In the genomic region with DNA sequence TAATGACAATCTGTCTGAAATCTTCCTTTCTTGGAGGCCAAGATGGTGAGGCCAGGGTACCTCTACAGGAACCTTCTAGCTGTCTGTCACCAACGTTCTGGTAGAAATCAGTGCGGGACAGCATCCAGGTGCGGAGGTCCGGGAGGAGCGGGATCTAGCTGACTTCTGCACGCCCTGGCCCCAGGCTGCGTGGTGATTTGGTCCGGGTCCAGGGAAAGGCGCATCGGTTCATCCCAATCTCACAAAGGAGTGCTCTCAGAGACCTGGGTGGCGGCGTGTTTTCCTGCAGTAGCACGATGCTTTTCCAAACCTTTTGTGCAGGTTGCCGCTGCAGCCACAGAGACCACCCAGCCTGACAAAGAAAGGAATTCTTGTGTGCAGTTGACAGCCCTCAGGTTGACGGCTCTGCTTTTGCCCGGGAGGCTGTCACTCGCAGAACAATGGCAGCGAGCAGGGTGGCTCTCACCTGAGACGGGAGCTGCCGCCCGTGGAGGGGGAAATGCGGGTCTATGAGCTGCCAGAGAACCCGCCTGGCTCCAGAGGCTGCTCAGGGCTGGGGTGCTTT, we compare ENCODE assay signal across 8 mouse cellular contexts. TPM values are rescaled to one million over a fixed set of nuclear protein-coding genes. Genes with fewer than 3 reads are reported as not detected.
DNase-seq lines count a peak whose midpoint lies in the region; ATAC-seq and TF ChIP-seq lines count a peak whose summit lies in the region.

No protein-coding gene starts in this region.

- peak overlapping the region; percentile 69 for H3K9ac ChIP-seq in heart, embryonic 13.5 days
- no peak overlapping the region for H3K9ac ChIP-seq in embryonic facial prominence, embryonic 15.5 days
- 0 out of 2 replicates have a peak overlapping the region, but pooled peaks have one; percentile 23 for H3K9ac ChIP-seq in stomach, postnatal 0 days (ENCODE audit: low read length)

- no peak for DNase-seq in heart, adult 11 months
- peak; percentile 16 for DNase-seq in R1 (ENCODE audit: low read depth, low spot score)
- DNase-seq in kidney, postnatal 14 days, result peak; percentile 15
- no peak for DNase-seq in stomach, postnatal 0 days (ENCODE audit: low spot score)
- no peak for DNase-seq in spleen, adult 18-20 months
- no peak for DNase-seq in lung, postnatal 36 days

- peaks cover 67% of the 10 kb centered on the region for H3K27me3 ChIP-seq in heart, embryonic 13.5 days (replicated peaks)
- peaks cover 40% of the 10 kb centered on the region for H3K27me3 ChIP-seq in embryonic facial prominence, embryonic 15.5 days
- H3K27me3 ChIP-seq in stomach, postnatal 0 days (ENCODE audit: control insufficient read depth, insufficient read depth, low read length), result no peaks in the 10 kb centered on the region

- ATAC-seq in heart, embryonic 13.5 days (ENCODE audit: extremely low read depth, insufficient number of reproducible peaks, low FRiP score, low TSS enrichment), result no peak
- no peak for ATAC-seq in embryonic facial prominence, embryonic 15.5 days (ENCODE audit: insufficient number of reproducible peaks, low FRiP score, low TSS enrichment, low read depth)
- 0 out of 2 replicates have a peak, but pooled peaks have one; percentile 35 for ATAC-seq in stomach, postnatal 0 days (ENCODE audit: low FRiP score, low TSS enrichment)

- H3K4me2 ChIP-seq in heart, embryonic 13.5 days, result peak overlapping the region; percentile 68
- peak overlapping the region; percentile 45 for H3K4me2 ChIP-seq in embryonic facial prominence, embryonic 15.5 days (replicated peaks)
- peak overlapping the region; percentile 6; the same call in 1 of the 2 replicates for H3K4me2 ChIP-seq in stomach, postnatal 0 days (replicated peaks; ENCODE audit: low read depth)

- peaks cover 4% of the 10 kb centered on the region; the same call in 1 of the 2 replicates for H3K9me3 ChIP-seq in heart, embryonic 13.5 days
- H3K9me3 ChIP-seq in embryonic facial prominence, embryonic 15.5 days (replicated peaks), result no peaks in the 10 kb centered on the region
- H3K9me3 ChIP-seq in stomach, postnatal 0 days (ENCODE audit: control insufficient read depth, low read length), result no peaks in the 10 kb centered on the region

- H3K4me1 ChIP-seq in heart, embryonic 13.5 days, result peaks cover 6% of the 10 kb centered on the region; the same call in 1 of the 2 replicates
- peaks cover 8% of the 10 kb centered on the region for H3K4me1 ChIP-seq in embryonic facial prominence, embryonic 15.5 days
- 0 out of 2 replicates have a peak, but pooled peaks cover 2% of the 10 kb centered on the region for H3K4me1 ChIP-seq in stomach, postnatal 0 days (replicated peaks; ENCODE audit: control insufficient read depth, insufficient read depth)

- WGBS in heart, embryonic 13.5 days, result 10% methylated on average over 23 of the region's 23 CpGs
- WGBS in embryonic facial prominence, embryonic 15.5 days, result 5% methylated on average over 23 of the region's 23 CpGs
- 5% methylated on average over 23 of the region's 23 CpGs for WGBS in stomach, postnatal 0 days

- H3K4me3 ChIP-seq in heart, embryonic 13.5 days, result peak overlapping the region; percentile 34
- H3K4me3 ChIP-seq in embryonic facial prominence, embryonic 15.5 days (replicated peaks), result peak overlapping the region; percentile 27
- H3K4me3 ChIP-seq in stomach, postnatal 0 days (ENCODE audit: low read depth, low read length), result no peak overlapping the region

- TF ChIP-seq EP300 in stomach, postnatal 0 days (optimal IDR thresholded peaks at IDR 0.05), result no peak

- no peak overlapping the region for H3K27ac ChIP-seq in heart, embryonic 13.5 days (replicated peaks)
- no peak overlapping the region for H3K27ac ChIP-seq in embryonic facial prominence, embryonic 15.5 days (replicated peaks)
- H3K27ac ChIP-seq in stomach, postnatal 0 days (replicated peaks), result no peak overlapping the region

- no peaks in the 10 kb centered on the region for H3K36me3 ChIP-seq in heart, embryonic 13.5 days
- no peaks in the 10 kb centered on the region for H3K36me3 ChIP-seq in embryonic facial prominence, embryonic 15.5 days
- no peaks in the 10 kb centered on the region for H3K36me3 ChIP-seq in stomach, postnatal 0 days (ENCODE audit: control insufficient read depth, insufficient read depth, low read length)

- TF ChIP-seq CTCF in stomach, postnatal 0 days (IDR thresholded peaks at IDR 0.05; ENCODE audit: low read depth), result no peak

RNA-seq across cellular contexts. Expression of a gene that starts 6.5 kb away (rescaled TPM):
- polyA plus RNA-seq in heart, embryonic 13.5 days (2015; fragmentation: Nextera tagmentation; extraction: Ambion mirVana), result 13.8 and 15.6 TPM in 2 replicates
- 22.9 and 25.0 TPM in 2 replicates for polyA plus RNA-seq in embryonic facial prominence, embryonic 15.5 days (2015; fragmentation: Nextera tagmentation; extraction: Ambion mirVana)
- 24.5 and 25.2 TPM in 2 replicates for polyA plus RNA-seq in stomach, postnatal 0 days (2015; fragmentation: Nextera tagmentation; extraction: Ambion mirVana)

Comparison
In these comparisons a context has a peak if more than half of its experiments do, and no peak if none do; other contexts are left out.
1. H3K4me2 ChIP-seq: peak in every context shown above with its lines; median percentile 68 in heart, embryonic 13.5 days; 45 in embryonic facial prominence, embryonic 15.5 days; 6 in stomach, postnatal 0 days.
2. DNase-seq: peak in R1 (single experiment) and kidney, postnatal 14 days (single experiment); none in heart, adult 11 months (single experiment), stomach, postnatal 0 days (single experiment), spleen, adult 18-20 months (0 of 2) and lung, postnatal 36 days (single experiment).